Mouse (Mus musculus): Measurements from ENCODE around the gene Klhl3.

The Klhl3 gene

DNA sequence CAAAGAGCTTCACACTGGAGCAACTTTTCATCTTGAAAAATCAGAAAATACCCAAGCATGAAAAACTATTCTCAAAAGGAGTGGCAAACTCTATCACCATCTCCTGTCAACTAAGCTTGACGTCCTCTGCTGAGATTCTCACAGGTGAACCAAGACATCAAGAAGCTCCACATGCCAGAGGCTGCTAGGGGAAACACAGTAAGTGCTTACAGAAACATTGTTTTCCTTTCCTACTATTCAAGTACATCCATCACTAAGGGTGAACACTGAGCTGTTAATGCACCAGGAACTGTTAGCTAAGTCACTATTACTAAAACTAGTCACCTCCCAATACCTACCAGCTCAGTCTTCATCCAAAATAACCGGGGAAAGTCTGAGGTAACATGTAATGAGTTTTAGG, 11.6 kb upstream of the Klhl3 start:
- no peak for DNase-seq

DNA sequence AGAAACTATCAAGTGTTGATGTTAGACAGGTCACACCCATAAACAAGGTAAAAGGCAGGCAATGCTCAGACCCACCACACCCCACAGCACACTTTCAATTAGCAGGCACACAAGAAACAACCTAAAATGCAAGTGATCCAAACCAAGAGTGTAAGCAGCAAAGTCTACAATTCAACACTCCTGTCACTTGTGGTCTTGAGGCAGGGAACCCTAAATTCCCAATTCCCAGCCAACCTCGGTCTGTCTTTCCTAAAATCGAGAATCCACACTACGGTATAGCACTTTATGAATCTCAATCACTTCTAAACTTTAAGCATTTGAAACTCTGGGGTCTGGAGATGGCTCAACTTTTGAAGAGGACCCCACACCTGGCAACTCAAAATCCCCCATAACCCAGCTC, 10.9 kb upstream of the Klhl3 start:
- DNase-seq: no peak

DNA sequence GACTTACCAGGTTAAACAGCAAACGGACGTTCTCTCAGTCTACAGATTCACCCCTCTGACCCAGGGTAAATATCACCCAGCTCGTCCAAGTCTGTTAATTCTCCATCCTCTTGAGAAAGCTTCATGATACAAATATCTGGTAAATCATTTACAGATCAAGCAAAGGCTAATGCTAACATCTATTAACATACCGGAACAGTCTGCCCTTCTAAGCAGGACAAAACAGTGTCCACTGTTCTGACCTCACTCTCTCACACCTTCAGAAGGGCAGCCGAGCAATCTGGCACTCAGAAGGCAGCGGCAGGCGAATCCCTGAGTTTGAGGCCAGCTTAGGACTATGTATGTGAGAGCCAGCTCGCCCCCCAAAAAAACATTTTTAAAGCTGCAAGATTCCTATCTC, 10.0 kb upstream of the Klhl3 start:
- DNase-seq: no peak

DNA sequence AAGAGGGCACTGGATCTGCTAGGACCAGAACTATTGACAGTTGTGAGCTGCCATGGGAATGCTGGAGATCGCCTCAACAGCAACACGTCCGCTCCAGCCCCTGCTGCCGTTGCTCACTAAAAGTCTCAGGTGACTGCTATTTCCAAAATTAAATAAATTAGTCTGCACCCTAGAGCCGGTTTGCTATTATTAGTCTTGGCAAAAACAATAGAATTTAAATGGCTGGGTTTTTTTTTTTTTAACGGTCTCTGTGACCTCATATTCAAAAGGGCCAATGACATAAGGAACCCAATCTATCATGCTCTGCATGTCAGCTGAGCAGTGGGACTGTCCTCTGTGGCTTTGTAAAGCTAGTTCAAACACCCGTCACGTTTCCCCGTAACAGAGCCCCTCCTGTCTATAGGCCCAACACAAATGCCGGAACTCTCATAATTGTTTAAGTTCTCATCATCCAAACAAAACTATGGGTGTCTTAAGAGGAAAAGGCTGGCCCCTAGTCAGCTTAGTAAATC, 9.4 kb upstream of the Klhl3 start:
- DNase-seq: no peak

DNA sequence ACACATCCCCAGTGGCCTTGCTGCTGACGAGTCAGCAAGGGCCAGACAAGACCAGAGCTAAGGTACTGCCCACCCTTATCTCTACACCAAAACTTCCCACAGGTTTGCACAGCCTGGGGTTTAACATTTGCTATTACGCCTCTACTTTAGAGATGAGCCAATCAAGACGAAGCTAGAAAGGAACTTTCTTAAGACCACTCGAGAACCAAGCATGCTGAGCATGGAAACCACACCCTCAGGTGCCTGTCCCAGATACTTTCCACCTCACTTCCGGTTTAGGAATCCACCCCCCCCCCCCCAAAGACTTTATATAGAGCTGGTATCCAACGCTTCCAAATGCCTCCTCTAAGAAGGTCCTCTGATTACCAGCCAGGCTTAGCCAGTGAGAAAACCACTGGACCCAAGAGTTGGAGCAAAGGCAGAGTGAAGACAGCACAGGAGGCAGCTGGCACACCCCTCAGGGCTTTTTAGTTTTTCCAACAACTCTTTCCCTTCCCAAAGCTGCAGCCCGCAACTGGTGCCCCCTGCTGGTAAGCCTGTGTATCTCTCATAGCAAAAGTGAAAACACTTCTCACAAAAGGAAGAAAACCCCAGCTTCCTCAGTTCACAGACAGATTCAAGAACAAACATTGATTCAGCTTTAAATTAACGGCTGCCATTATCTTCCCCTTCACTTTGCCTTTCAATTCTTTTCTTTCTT, 4.1 kb upstream of the Klhl3 start:
- DNase-seq: peak; percentile 76 to 77

DNA sequence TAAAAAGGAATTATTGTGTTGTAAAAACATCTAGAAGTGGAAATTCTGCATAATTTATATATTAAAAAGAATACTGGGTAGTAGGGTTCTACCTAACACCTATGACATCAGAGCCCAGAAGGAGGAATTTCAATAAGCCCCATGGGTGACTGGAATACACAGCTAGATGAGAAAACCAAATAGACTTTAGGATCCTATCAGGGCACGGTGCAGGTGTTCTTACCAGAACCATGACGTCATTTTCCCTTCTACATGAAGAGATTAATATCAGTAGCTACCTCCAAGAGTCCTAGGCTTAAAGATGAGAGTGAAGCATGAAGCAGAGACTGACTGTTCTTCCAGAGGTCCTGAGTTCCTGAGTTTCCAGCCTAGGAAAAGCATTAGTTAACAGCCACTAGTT, 3.4 kb upstream of the Klhl3 start:
- no peak for DNase-seq

DNA sequence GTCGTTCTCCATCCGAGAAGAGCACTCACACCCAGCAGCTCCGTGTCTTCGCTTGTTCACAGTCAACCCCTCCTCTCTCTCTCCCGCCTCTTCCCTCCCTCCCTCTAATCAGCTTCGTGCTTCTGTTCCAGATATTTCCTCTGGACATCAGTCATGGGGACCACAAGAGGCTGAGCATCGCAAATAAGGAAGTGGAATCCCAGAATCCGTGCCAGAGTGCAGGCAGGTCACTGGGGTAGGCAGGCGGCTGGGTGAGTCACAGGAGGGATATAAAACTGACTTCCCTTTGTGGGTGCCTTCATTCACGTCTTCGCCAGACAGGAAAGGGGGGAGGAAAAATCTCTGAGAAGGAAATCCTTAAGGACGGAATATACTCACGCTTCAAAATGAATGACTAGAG, 1.8 kb upstream of the Klhl3 start:
- DNase-seq: no peak

DNA sequence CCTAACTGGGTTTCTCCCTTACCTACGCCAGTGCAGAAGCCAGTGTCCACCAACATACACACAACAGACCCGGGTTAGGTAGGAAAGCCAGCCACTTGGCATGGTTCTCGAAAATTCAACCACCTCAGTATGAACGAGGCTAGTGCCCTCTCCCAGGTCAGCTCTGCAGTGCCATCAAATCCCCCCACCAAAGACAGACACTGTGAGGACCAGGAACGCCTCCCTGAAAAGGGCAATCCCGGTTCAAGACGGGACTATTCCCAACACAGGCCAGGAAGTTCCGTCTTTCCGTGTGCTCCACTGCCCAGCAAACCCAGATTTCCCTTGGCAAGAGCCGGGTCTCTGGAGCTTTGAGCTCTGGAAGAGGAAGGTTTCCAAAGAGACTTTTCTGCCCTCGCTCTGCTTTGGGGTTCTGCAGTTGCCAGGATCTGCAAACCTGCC, 771 bp downstream of the Klhl3 start:
- no peak for DNase-seq

DNA sequence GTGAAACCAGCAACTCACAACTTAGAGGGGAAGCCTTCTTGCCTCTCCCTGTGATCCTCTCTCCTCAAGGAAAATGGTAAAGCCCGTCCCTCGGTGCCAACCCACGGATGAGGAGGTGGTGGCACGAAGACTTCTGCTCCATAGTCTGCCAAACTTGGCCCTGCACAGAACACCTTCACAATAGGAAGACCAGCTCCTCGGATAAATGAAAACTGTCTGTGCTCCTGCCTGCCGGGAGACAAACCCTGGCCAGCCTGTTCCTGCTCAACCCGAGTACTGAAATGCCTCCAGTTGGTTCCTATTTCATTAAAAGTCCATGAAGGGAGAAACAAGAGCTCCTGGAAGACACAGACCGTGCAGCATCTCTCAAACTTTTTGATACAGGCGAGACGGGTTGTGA, 1.2 kb downstream of the Klhl3 start:
- no peak for DNase-seq

DNA sequence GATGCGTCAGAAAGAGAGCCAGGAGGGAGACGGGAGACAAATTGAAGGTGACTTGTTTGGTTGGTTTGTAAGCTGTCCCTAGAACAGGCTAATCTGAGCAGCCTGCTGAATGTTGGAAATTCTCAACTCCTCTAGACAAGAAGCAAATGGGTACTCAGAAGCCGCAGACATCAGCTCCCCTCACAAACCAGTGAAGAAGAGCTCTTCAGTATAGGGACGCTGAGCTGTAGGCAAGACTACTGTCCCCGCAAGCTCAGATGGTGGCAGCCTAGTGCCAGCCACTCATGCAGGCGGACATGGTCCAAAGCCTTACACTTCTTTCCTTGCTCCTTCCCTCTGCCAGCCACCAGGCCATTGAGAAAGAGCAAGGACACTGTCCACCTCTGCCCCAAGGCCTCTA, 2.1 kb downstream of the Klhl3 start:
- no peak for DNase-seq

DNA sequence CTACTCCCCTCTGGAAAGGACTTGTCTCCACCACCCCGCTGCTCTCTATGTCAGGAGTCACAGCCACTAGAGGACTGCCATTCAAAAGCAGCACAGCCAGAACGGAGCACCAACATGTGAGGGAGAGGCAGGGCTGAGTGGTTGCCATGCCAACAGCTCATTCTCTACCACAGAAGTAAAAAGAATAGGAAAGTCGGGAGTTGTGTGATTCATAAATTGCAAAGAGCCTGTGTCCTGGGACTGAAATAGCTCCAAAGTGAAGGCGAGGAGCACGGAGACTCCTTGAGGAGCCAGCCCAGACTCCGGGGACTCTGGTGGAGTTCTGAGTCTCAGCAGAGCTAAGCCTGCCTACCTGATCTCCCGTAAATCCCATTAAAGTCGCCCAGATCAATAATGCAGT, 22.7 kb downstream of the Klhl3 start:
- DNase-seq: no peak

DNA sequence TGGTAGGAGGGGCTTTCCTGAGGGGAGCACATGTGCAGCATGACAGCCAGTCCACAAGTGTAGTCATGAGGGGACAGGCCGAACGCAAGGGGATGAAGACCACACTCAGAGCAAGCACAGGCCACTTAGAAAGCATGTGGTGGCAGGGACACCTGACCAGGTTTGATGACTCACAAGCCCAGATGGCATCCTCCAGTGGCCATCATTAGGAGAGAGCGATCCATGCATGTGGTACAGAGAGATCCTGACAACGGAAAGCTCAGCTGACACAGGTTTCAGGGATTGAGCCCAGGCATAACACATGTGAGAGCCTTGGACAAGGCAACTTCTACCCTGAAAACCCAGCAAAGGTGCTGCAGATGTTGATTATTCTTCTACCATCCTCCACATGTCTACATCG, 29.0 kb downstream of the Klhl3 start:
- no peak for DNase-seq

DNA sequence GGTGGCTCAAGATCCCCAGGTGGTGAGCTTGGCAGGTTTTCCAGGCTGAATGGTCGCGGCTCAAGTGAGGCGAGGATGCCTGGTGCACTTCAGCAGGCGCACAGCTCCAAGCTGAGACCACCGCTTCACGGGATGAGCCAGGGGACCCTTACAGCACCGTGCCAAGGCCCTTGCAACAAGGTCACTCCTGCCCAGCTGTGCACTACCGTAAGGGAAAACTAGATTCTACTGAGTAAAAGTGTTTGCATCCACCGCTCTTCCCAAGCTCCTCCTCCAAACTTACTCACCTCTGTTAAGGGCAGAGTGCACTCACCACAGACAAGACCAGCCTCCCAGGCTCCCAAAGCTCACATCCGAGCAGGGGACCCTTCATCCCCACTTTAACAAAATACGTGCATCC, 29.9 kb downstream of the Klhl3 start:
- DNase-seq: no peak

DNA sequence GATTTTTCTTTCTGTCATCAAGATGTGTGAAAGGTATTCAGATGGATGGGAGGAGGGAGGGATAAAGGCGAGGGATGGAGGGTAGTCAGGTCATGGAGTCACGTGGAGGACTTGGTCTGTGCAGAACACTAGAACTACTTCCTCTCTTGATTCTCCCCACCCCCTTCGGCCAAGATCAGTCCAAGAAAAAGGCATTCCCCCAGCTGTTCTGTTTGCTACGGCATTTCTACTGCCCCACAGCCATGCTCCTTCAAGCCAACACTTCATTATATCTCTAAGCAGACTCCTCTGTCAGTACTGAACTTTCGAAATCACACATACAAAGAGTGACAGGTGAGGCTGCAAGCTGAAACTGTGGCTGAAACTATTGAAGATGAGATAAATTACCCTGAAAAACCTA, 30.3 kb downstream of the Klhl3 start:
- DNase-seq: no peak

DNA sequence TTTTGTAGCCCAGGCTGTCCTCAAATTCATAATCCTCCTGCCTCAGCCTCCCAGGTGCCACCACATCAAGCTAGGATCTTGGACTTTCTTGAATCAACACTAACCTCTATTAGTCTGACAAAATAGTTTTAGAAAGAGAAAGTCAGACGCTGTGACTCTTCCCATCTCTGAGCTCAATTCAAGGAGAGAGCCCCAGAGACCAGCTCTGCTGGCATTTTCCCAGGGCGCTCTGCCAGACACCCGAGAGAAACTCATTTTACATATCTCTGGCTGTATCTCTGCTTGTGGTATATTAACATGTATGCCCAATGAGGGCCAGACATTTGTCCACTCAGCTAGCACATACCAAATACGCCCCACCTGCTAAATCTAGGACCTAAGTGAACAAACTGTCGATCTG, 35.0 kb downstream of the Klhl3 start:
- no peak for DNase-seq

DNA sequence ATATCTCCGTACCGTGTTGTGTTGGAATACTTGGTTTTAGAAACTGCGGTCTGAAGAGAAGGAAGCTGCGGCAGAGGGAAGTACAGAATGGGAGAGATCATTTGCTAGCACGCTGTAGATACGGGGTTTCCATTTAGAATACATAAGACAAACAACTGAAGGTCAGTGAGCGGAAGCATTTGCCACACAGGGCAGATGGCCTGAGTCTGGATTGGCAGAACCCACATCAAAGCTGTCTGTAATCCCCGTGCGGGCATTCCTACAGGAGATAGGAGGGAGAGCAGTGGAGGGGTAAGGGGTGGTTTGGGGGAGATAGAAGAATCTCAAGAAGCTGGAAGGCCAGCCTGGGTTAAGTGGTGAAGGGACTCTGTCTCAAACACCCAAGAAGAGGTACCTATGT, 38.5 kb downstream of the Klhl3 start:
- no peak for DNase-seq

DNA sequence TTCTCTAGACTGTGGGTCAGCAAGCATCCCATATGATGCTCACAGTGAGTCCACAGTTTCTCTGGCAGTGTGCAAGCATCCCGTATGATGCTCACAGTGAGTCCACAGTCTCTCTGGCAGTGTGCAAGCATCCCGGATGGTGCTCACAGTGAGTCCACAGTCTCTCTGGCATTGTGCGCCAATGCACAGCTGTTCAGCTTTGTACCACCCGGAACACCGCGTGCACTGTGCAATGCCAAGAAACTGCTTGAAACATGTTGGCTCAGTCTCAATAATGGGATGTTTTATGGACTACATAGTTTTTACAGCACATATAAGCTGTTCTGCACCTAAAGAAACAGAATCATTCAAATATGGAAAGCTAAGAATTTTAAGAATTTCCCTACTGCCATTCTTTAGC, 38.9 kb downstream of the Klhl3 start:
- DNase-seq: no peak

DNA sequence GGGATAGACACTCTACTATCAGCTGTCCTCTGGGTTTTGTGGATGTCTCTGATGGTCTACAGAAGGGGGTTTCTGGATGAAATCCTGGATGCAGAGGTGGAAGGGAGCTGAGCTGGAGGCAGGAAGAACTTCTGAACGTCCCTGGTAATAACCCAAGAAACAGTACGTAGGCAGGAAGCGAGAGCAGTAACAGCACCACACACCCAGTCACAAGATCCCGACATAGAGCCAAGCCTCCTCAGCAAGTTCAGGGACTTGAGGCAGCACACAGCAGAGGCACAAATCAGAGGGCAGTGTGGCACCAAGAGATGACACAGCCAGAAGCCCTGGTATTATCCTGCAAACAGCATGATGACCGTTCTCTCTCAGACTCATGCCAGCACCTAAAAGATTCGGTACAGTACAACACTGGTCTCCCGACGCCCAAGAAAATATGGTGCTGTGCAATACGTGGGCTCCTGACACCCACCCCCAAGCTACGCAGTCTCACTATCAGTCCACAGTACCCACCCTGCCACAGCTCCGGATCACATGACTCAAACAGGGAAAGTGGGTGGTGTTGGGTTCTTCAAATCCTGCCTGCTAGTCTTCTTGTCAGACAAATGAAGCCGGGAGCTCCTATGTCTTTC, 40.0 kb downstream of the Klhl3 start:
- no peak for DNase-seq

DNA sequence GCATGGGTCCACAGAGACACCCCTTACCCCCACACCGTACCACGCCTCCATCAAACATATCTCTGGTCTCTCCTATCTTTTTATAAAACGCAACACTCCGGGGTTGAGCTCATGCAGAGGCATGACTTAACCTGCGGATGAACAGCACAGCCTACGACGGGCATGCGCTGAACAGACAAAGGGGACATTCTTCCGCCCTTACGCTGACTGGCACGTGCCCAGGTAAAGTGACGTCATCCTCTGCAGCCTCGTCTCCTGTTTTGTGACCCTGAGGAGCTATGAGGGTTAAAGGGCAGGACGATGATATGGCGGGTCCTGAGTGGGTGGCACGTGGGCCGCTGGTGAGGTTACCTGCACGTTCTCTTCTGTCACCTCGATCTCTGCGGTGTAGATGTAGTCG, 42.2 kb downstream of the Klhl3 start:
- DNase-seq: no peak

DNA sequence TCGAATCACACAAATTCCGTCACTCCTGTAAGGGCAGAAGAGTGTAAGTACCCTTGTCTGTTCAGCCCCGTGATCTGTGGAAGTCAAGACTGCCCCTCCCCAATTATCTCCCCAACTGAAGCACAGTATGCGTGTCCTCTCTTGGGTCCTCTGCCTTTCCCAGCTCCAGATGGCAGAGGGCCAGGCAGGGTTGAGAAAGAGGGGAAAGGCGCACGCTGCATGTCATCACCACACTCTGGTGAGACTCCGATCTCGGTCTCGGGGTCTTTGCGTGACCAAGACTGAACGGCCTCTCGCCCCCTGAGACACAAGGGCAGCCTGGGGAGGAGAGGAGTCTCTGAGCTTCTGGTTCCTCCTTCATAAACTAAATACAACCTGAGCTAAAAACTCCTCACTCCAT, 42.9 kb downstream of the Klhl3 start:
- DNase-seq: no peak

DNA sequence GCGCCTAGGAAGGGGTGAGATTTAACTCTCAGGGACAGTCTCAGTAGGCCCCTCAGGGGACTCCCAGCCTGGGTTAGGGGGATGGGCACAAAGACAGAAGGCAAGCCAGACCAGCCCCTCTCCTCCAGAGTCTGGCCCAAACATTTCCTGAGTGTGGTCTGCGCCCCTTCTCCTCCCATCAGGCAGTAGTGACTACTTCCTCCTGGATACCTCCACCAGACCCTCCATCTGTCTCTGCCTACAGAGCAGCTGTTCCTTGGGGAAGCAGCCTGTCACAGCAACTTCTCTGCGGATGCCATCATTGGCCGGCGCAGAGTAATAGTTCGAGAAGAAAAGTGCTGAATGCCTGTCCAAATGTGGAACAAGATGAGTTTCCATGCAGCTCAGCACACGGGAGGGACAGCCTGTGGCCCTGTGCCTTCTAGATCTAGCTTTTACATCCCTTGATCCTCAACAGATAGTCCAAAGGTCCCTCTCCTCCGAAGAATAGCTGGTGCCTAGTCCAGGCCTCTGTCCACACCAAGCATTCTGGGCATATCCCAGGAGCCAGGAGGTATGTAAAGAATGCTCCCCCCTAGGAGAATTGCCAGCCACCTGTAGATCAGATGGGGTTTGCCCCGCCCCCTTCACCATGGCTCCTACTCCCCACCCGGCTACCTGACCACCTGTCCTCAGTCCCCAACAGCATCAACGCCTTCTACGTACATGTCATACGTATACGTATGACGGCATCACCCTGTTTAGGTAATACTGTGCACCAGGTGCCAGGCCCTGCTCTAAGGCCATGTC, 44.8 kb downstream of the Klhl3 start:
- DNase-seq: no peak

DNA sequence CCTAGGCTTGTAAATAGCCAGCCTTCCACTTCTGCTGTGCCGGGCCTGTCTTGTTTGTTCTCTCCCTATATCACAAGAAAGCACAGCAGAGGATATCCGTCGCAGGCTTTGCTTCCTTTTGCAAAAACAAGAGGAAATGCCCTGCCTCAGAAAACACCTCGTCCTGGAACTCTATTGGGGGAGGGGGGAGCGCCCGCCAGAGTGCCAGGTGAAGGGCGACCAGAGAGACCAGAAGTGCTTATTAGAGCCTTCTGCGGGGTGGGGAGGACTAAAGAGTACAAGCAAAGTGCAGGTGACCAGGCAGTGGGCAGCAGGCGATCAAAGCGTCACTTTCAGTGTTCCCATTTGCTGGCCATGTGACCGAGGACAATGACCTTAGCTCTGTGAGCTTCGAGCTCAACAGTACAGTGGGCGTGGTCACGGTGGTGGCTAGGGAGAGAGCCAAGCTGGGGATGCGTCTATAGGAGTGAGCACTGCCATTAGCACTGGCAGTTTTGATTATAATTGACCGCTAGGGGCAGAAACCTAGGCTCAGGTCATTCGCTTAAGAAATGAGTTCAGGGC, 45.8 kb downstream of the Klhl3 start:
- peak; percentile 60 to 61 for DNase-seq

DNA sequence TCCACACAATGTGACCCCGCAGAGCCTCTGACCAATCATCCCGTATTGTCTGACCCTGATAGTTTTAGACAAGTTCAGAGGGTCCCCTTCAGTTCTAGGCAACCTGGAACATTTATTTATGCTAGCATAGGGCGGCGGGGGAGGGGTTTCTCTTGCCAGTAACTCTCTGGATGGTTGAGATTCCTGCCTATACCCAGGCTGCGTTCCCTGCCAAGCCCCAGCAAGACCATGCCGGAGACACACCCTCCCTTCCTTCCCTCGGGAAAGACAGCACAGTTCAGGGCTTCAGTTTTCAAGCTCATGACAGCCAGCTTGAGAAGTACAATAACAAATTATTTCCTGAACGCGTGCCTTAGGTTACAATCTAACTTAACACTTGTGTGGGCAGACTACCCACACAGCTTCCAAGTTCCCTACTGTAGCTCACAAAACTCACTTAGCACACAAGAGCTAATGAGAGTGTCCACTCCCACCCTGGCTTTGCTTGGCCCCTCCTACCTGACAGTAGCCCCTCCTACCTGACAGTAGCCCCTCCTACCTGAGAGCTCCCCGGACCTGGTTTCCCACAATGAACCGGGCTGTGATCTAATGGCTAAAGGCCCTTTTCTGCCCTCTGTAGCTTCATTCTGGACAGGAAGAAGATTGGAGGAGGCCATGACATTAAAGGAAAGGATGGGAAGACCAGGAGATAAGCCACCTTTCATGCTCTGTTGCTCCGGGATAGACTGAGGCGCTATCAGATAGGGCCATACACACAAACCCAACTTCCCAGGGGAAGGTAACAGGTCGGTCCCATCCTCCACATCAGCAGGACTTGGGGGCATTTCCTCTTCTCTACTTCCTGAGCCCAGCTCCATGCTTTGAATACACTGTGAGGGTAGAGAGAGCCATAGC, 46.6 kb downstream of the Klhl3 start:
- DNase-seq: peak; percentile 49 to 50
